Mouse (Mus musculus): ENCODE results near the gene Tigit. TPM values are rescaled to one million over a fixed set of nuclear protein-coding genes. Genes with fewer than 3 reads are reported as not detected.

Tigit gene
- polyA plus RNA-seq, 1 experiment from 2014 or later: not detected

DNA sequence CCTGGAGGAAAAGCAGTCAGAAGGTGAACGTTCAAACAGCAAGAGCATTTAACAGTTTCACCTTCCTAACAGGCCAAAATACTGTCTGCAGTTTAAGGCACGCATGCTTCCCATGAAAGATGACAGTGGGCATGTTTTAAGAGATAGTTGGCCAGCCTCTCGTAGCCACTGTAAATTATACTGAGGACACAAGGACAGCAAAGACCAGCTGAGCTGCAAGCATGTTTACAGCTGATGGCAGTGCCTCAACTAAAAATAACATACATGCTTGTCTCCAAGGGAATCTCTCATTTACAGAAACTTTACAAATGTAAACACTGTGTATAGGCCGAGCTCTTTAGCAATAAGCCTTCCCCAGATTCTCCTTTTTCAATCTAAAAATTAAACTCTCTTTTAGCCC is 47.6 kb downstream of the Tigit start:
- no peak for ATAC-seq (ENCODE audit: low FRiP score, low TSS enrichment)
- H3K4me1 ChIP-seq (replicated peaks; ENCODE audit: control insufficient read depth, insufficient read depth): no peaks in the 10 kb centered on the region
- H3K4me3 ChIP-seq (ENCODE audit: low read depth, low read length): no peak overlapping the region
- no peaks in the 10 kb centered on the region for H3K36me3 ChIP-seq (ENCODE audit: control insufficient read depth, insufficient read depth, low read length)
- no peak overlapping the region for H3K4me2 ChIP-seq (replicated peaks; ENCODE audit: low read depth)
- no peak for DNase-seq (ENCODE audit: low spot score)
- TF ChIP-seq CTCF (IDR thresholded peaks at IDR 0.05; ENCODE audit: low read depth) (no peak), EP300 (optimal IDR thresholded peaks at IDR 0.05) (no peak)
- H3K9me3 ChIP-seq (ENCODE audit: control insufficient read depth, low read length): no peaks in the 10 kb centered on the region
- no peak overlapping the region for H3K9ac ChIP-seq (ENCODE audit: low read length)
- no peaks in the 10 kb centered on the region for H3K27me3 ChIP-seq (ENCODE audit: control insufficient read depth, insufficient read depth, low read length)
- no peak overlapping the region for H3K27ac ChIP-seq (replicated peaks)
- 45% methylated on average over 4 of the region's 4 CpGs for WGBS

DNA sequence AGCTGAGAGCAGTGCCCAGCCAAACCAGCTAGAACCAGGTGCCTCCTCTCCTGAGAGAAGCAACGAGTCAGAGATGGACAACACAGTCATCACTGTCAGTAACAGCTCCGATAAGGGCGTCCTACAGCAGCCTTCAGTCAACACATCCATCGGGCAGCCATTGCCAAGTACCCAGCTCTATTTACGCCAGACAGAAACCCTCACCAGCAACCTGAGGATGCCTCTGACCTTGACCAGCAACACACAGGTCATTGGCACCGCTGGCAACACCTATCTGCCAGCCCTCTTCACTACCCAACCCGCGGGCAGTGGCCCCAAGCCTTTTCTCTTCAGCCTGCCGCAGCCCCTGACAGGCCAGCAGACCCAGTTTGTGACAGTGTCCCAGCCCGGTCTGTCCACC is 53.6 kb downstream of the Tigit start:
- Histone ChIP-seq H3K4me2 (replicated peaks; ENCODE audit: low read depth) (no peak overlapping the region), H3K4me3 (ENCODE audit: low read depth, low read length) (no peak overlapping the region), H3K9me3 (ENCODE audit: control insufficient read depth, low read length) (no peaks in the 10 kb centered on the region), H3K9ac (ENCODE audit: low read length) (no peak overlapping the region), H3K36me3 (ENCODE audit: control insufficient read depth, insufficient read depth, low read length) (no peaks in the 10 kb centered on the region; the same call in 1 of the 2 replicates), H3K27ac (replicated peaks) (no peak overlapping the region), H3K27me3 (ENCODE audit: control insufficient read depth, insufficient read depth, low read length) (no peaks in the 10 kb centered on the region), H3K4me1 (replicated peaks; ENCODE audit: control insufficient read depth, insufficient read depth) (no peaks in the 10 kb centered on the region)
- TF ChIP-seq EP300 (optimal IDR thresholded peaks at IDR 0.05) (no peak), CTCF (IDR thresholded peaks at IDR 0.05; ENCODE audit: low read depth) (no peak)
- DNase-seq (ENCODE audit: low spot score) (no peak), ATAC-seq (ENCODE audit: low FRiP score, low TSS enrichment) (no peak)
- WGBS: 89% methylated on average over 10 of the region's 10 CpGs

DNA sequence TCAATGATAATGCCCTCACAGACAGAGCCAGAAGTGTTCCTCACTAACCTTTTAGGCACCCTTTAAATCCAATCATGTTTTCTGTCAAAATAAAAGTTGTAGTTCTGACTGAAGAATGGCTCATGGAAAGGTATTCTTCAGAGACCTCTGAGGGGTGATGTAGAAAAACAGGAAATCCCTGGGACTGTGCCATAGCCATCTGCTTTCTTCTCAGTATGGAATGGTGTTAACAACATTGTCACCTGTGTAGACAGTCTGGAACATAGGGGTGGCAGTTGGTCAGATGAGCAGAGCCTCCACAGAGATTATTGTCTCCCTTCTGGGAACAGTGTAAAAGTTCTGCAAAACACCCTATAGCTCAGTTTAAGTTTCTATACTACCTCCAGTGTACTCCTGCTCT is 55.9 kb downstream of the Tigit start:
- Histone ChIP-seq H3K4me2 (replicated peaks; ENCODE audit: low read depth) (no peak overlapping the region), H3K4me1 (replicated peaks; ENCODE audit: control insufficient read depth, insufficient read depth) (no peaks in the 10 kb centered on the region), H3K36me3 (ENCODE audit: control insufficient read depth, insufficient read depth, low read length) (no peaks in the 10 kb centered on the region; the same call in 1 of the 2 replicates), H3K27me3 (ENCODE audit: control insufficient read depth, insufficient read depth, low read length) (no peaks in the 10 kb centered on the region), H3K9me3 (ENCODE audit: control insufficient read depth, low read length) (no peaks in the 10 kb centered on the region), H3K27ac (replicated peaks) (no peak overlapping the region), H3K9ac (ENCODE audit: low read length) (no peak overlapping the region), H3K4me3 (ENCODE audit: low read depth, low read length) (no peak overlapping the region)
- TF ChIP-seq CTCF (IDR thresholded peaks at IDR 0.05; ENCODE audit: low read depth) (no peak), EP300 (optimal IDR thresholded peaks at IDR 0.05) (no peak)
- DNase-seq (ENCODE audit: low spot score) (no peak), ATAC-seq (ENCODE audit: low FRiP score, low TSS enrichment) (no peak)

DNA sequence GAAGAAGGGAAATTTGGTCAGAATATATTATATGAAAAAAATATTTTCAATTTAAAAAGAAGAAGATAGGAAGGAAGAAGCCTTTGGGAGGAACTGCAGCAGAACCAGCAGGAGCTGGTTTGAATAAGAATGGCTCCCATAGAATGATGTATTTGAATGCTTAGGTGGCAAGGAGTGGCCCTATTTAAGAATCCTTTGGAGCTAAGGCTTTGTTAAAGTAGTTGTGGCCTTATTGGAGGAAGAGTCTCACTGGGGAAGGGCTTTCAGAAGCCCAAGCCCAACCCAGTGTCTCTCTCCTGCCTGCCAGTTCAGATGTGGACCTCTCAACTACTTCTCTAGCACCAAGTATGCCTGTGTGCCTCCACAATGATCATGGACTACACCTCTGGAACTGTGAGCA is 56.9 kb downstream of the Tigit start:
- H3K27ac ChIP-seq (replicated peaks): no peak overlapping the region
- H3K27me3 ChIP-seq (ENCODE audit: control insufficient read depth, insufficient read depth, low read length): no peaks in the 10 kb centered on the region
- DNase-seq (ENCODE audit: low spot score): no peak
- ATAC-seq (ENCODE audit: low FRiP score, low TSS enrichment): no peak
- no peaks in the 10 kb centered on the region; the same call in 1 of the 2 replicates for H3K36me3 ChIP-seq (ENCODE audit: control insufficient read depth, insufficient read depth, low read length)
- no peaks in the 10 kb centered on the region for H3K9me3 ChIP-seq (ENCODE audit: control insufficient read depth, low read length)
- no peaks in the 10 kb centered on the region for H3K4me1 ChIP-seq (replicated peaks; ENCODE audit: control insufficient read depth, insufficient read depth)
- no peak overlapping the region for H3K4me2 ChIP-seq (replicated peaks; ENCODE audit: low read depth)
- H3K9ac ChIP-seq (ENCODE audit: low read length): no peak overlapping the region
- H3K4me3 ChIP-seq (ENCODE audit: low read depth, low read length): no peak overlapping the region
- no peak for TF ChIP-seq EP300 (optimal IDR thresholded peaks at IDR 0.05)
- TF ChIP-seq CTCF (IDR thresholded peaks at IDR 0.05; ENCODE audit: low read depth): no peak

DNA sequence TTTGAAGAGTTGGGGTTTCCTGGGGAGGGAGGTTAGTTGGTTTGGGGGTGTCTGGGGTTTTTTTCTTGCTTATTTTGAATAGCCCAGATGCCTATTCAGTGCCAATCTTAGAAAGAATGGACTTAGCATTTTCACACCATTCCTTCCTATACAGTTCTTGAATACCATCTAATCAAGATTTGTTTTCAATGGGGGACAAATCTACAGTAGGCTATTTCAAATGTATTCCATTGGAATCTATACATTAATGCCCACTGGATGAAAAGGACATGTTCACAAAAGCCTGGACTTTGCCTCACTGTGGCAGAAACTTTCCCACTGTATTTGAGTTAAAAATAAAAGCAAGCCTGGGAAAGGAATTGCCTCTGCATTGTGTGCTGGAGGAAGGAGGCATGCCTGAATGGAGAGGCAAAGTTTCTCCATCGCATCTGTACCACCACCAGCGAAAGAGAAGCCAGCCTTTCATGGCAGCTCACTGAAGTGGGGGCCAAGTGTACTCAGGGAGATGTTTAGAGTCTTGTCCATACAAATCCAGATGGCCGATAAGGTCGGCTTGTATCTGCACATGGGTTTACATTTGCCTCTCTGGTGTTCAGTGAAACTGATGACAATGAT is 59.4 kb downstream of the Tigit start:
- no peaks in the 10 kb centered on the region for H3K4me1 ChIP-seq (replicated peaks; ENCODE audit: control insufficient read depth, insufficient read depth)
- no peak overlapping the region for H3K27ac ChIP-seq (replicated peaks)
- H3K27me3 ChIP-seq (ENCODE audit: control insufficient read depth, insufficient read depth, low read length): no peaks in the 10 kb centered on the region
- no peaks in the 10 kb centered on the region for H3K9me3 ChIP-seq (ENCODE audit: control insufficient read depth, low read length)
- TF ChIP-seq CTCF (IDR thresholded peaks at IDR 0.05; ENCODE audit: low read depth): no peak
- no peak overlapping the region for H3K4me2 ChIP-seq (replicated peaks; ENCODE audit: low read depth)
- H3K4me3 ChIP-seq (ENCODE audit: low read depth, low read length): no peak overlapping the region
- H3K9ac ChIP-seq (ENCODE audit: low read length): no peak overlapping the region
- no peaks in the 10 kb centered on the region for H3K36me3 ChIP-seq (ENCODE audit: control insufficient read depth, insufficient read depth, low read length)
- DNase-seq (ENCODE audit: low spot score) (no peak), ATAC-seq (ENCODE audit: low FRiP score, low TSS enrichment) (no peak)
- WGBS: 48% methylated on average over 4 of the region's 4 CpGs

DNA sequence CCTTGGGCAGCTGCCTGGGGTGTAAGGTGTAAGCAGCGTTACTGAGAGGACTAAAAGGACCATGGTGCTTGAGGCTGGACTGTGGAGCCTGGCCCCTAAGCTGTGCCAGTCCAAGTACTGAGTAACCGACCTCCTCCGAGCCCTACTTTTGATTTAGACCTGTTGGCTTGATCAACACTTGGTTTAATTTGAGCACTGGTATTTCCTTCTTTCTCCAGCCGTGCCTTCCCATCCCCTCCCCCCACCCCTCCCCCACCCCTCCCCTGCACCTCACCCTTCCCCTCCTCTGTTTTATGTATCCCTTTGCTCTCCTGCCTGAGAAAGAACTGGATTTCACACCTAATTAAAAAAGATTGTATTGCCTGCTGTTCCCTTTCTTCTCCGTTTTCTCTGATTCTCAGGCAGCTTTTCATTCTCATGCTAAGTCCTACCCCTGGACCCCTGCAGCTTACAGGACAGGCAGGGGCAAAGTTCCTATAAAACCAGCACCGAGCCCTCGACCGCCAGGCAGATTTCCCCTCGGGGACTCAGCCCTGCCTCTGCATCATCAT is 60.3 kb downstream of the Tigit start:
- TF ChIP-seq CTCF (IDR thresholded peaks at IDR 0.05; ENCODE audit: low read depth) (no peak), EP300 (optimal IDR thresholded peaks at IDR 0.05) (no peak)
- H3K4me2 ChIP-seq (replicated peaks; ENCODE audit: low read depth): no peak overlapping the region
- H3K36me3 ChIP-seq (ENCODE audit: control insufficient read depth, insufficient read depth, low read length): no peaks in the 10 kb centered on the region
- no peaks in the 10 kb centered on the region for H3K27me3 ChIP-seq (ENCODE audit: control insufficient read depth, insufficient read depth, low read length)
- no peak overlapping the region for H3K27ac ChIP-seq (replicated peaks)
- DNase-seq (ENCODE audit: low spot score): no peak
- no peak for ATAC-seq (ENCODE audit: low FRiP score, low TSS enrichment)
- no peak overlapping the region for H3K4me3 ChIP-seq (ENCODE audit: low read depth, low read length)
- no peaks in the 10 kb centered on the region for H3K9me3 ChIP-seq (ENCODE audit: control insufficient read depth, low read length)
- no peak overlapping the region for H3K9ac ChIP-seq (ENCODE audit: low read length)
- H3K4me1 ChIP-seq (replicated peaks; ENCODE audit: control insufficient read depth, insufficient read depth): no peaks in the 10 kb centered on the region
- 48% methylated on average over 9 of the region's 9 CpGs for WGBS
